Mouse (Mus musculus) lung, embryonic 16.5 days (tissue): ENCODE results near the gene Zcchc3. TPM values are rescaled to one million over a fixed set of nuclear protein-coding genes. Genes with fewer than 3 reads are reported as not detected.

Experiments
- ATAC-seq: fragments of 200-750 bp; cut with Nextera tagmentation; 2 replicates; pipeline ENCODE4 v1.8.0; 2017; ENCODE audit warnings: low read depth, mild to moderate bottlenecking, moderate library complexity
- H3K27ac ChIP-seq: fragments of 300-500 bp; sonication (generic); 2 replicates; pipeline ENCODE4 v1.5.1; 2014; ENCODE audit warnings: mild to moderate bottlenecking, control low read depth, low read length
- H3K27me3 ChIP-seq: fragments of 300-500 bp; sonication (generic); 2 replicates; pipeline ENCODE4 v1.6.1; 2014; ENCODE audit warnings: low read depth, low read length, mixed read lengths; ENCODE audit not compliant: control insufficient read depth, insufficient read depth
- H3K36me3 ChIP-seq: fragments of 300-500 bp; sonication (generic); 2 replicates; pipeline ENCODE4 v1.6.1; 2014; ENCODE audit warnings: low read length; ENCODE audit not compliant: control insufficient read depth, insufficient read depth
- H3K4me1 ChIP-seq: fragments of 300-500 bp; sonication (generic); replicated peaks from 2 replicates; pipeline ENCODE4 v1.6.1; 2014; ENCODE audit warnings: low read length, mixed read lengths; ENCODE audit not compliant: control insufficient read depth, insufficient read depth
- H3K4me2 ChIP-seq: fragments of 300-500 bp; sonication (generic); 2 replicates; pipeline ENCODE4 v1.6.1; 2014; ENCODE audit warnings: low read depth, low read length, control low read depth
- H3K4me3 ChIP-seq: fragments of 300-500 bp; sonication (generic); 2 replicates; pipeline ENCODE4 v1.5.1; 2014; ENCODE audit warnings: mild to moderate bottlenecking, low read length, control low read depth
- H3K9ac ChIP-seq: fragments of 300-500 bp; sonication (generic); 2 replicates; pipeline ENCODE4 v1.6.1; 2014; ENCODE audit warnings: low read length, control low read depth
- H3K9me3 ChIP-seq: fragments of 300-500 bp; sonication (generic); 2 replicates; pipeline ENCODE4 v1.6.1; 2016; ENCODE audit warnings: low read length; ENCODE audit not compliant: control insufficient read depth
- WGBS: fragments of 180-500 bp; shearing (Covaris S2); extraction: QIAGEN DNeasy Blood & Tissue Kit; methylation state at CpG from one replicate; pipeline ENCODE4 v1.1.7; 2014; 5-methylcytosine and 5-hydroxymethylcytosine counted together
- polyA plus RNA-seq: library from polyadenylated mRNA; unstranded; fragments of >200 nt; fragmentation: Nextera tagmentation; extraction: Ambion mirVana; gene quantifications from 2 replicates; pipeline ENCODE4 v1.2.1, GENCODE M21; 2015

The Zcchc3 gene
- polyA plus RNA-seq, result 22.2 and 25.9 TPM in 2 replicates

DNA sequence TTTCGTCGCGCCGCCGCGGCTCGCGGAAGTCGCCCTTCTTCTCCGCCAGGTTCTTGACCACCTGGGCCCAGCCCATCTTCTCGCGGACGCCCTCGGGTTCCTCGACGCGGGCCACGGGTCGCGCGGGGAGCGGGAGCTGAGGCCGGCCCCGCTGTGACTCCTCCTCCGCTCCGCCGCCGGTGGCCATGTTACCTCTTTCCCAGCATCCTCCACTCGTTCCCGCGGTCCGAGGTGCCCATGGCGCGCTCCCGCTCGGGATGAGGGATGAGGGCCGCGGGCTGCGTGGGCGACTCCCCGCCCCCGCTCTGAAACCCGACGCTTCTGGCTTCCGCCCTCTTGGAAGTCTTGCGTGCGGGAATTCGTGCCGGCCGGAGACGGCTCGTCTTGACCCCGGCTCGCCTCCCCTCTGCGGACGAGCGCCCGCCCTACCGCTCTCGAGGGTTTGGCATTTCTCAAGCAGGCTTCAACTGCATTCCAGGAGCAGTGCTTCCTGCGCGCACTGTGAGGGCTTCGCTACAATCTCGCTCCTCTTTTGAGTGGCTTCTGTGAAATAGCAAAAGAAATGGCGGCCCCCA is at the start of gene Zcchc3:
Zcchc3 (minus strand) TSS at position 437 of the 575 bp plus-strand sequence.
- H3K4me1 ChIP-seq, result peaks cover 26% of the 10 kb centered on the region
- no peaks in the 10 kb centered on the region for H3K36me3 ChIP-seq
- peak within 1 kb of the TSS; percentile 88 for H3K4me2 ChIP-seq
- peak within 1 kb of the TSS; percentile 100 for H3K27ac ChIP-seq
- H3K9me3 ChIP-seq, result peaks cover 6% of the 10 kb centered on the region; the same call in 1 of the 2 replicates
- peak within 1 kb of the TSS; percentile 100 for H3K9ac ChIP-seq
- peak within 1 kb of the TSS; percentile 68 for H3K4me3 ChIP-seq
- ATAC-seq, result peak; percentile 88
- under 1% methylated on average over 64 of the region's 65 CpGs for WGBS
- no peaks in the 10 kb centered on the region for H3K27me3 ChIP-seq

DNA sequence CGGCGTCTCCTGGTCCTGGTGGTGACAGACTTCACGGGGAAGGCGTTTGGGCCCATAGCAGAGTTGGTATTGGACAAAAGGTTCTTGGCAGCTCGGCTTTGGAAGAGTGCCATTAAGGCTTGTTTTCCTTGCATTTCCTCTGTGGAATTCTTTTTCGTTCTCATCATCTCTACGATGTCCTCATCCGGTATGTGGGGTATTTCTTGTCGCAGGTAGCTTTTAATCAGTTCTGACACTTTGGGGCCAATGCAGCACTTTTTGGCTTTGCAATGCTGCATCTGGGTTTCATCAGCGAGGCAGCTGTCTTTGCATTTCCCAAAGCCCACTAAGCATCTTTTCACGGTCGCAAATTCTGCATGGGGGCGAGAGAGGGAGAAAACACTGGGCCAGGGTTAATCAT is 44.4 kb upstream of the Zcchc3 start:
- no peak for ATAC-seq
- Histone ChIP-seq H3K27me3 (no peaks in the 10 kb centered on the region), H3K36me3 (no peaks in the 10 kb centered on the region), H3K4me2 (no peak overlapping the region), H3K9ac (no peak overlapping the region), H3K9me3 (no peaks in the 10 kb centered on the region), H3K4me1 (no peaks in the 10 kb centered on the region), H3K27ac (no peak overlapping the region), H3K4me3 (no peak overlapping the region)
- 40% methylated on average over 13 of the region's 13 CpGs for WGBS

GRCm38 (mm10) chr2:152452101-152452781 is 37.4 kb upstream of the Zcchc3 start:
- WGBS, result 53% methylated on average over 4 of the region's 4 CpGs
- no peaks in the 10 kb centered on the region for H3K9me3 ChIP-seq
- no peak overlapping the region for H3K27ac ChIP-seq
- H3K9ac ChIP-seq, result no peak overlapping the region
- no peak overlapping the region for H3K4me2 ChIP-seq
- no peaks in the 10 kb centered on the region for H3K27me3 ChIP-seq
- no peak overlapping the region for H3K4me3 ChIP-seq
- H3K36me3 ChIP-seq, result no peaks in the 10 kb centered on the region
- ATAC-seq, result 0 out of 2 replicates have a peak, but pooled peaks have one; percentile 34
- H3K4me1 ChIP-seq, result no peaks in the 10 kb centered on the region

DNA sequence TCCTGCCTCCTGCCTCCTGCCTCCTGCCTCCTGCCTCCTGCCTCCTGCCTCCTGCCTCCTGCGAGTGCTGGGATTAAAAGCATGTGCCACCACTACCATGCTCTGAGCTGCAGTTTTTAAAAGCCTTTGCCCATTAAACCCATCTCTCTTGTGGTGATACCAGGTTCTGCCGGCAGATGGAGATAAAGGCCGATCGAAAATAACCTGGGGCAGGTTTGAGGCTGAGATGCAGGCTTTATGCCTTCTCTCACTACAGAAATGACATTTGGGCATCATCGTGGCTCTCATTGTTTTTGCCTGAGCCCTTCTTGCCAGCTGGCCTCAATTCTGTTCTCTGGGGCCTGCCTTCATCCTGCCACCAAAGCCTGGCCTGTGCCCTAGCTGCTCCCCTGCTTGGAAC is 35.4 kb upstream of the Zcchc3 start:
- no peak overlapping the region for H3K4me2 ChIP-seq
- no peaks in the 10 kb centered on the region for H3K27me3 ChIP-seq
- no peaks in the 10 kb centered on the region for H3K4me1 ChIP-seq
- H3K9ac ChIP-seq, result no peak overlapping the region
- H3K27ac ChIP-seq, result no peak overlapping the region
- no peaks in the 10 kb centered on the region for H3K36me3 ChIP-seq
- no peak for ATAC-seq
- WGBS, result 3% methylated on average over 5 of the region's 5 CpGs
- no peaks in the 10 kb centered on the region for H3K9me3 ChIP-seq
- no peak overlapping the region for H3K4me3 ChIP-seq

- Histone ChIP-seq H3K36me3 (no peaks in the 10 kb centered on the region), H3K9me3 (no peaks in the 10 kb centered on the region), H3K4me3 (no peak overlapping the region), H3K4me2 (no peak overlapping the region), H3K27ac (no peak overlapping the region), H3K4me1 (no peaks in the 10 kb centered on the region), H3K9ac (no peak overlapping the region), H3K27me3 (no peaks in the 10 kb centered on the region)
- WGBS, result 17% methylated on average over 5 of the region's 5 CpGs
- no peak for ATAC-seq
Measured at GRCm38 (mm10) chr2:152447461-152447860, 32.6 kb upstream of the Zcchc3 start.

DNA sequence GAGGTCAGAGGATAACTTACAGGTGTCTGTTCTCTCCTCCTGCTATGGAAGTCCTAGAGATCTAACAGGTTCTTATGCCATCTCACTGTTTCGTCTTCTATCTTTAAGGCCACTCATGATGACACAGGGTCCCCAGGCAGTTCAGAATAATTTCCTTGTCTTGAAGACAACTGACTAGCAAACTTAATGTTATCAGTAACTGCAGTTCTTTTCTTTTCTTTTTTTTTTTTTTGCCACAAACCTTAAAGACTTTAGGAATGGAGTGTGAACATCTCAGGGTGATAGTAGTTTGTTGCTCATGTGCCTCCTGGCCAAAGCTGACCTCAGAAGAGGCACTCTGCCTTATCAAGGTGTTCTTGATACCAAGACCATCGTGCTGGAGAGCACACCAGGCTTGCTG is 31.8 kb upstream of the Zcchc3 start:
- WGBS, result 54% methylated on average over 2 of the region's 2 CpGs

DNA sequence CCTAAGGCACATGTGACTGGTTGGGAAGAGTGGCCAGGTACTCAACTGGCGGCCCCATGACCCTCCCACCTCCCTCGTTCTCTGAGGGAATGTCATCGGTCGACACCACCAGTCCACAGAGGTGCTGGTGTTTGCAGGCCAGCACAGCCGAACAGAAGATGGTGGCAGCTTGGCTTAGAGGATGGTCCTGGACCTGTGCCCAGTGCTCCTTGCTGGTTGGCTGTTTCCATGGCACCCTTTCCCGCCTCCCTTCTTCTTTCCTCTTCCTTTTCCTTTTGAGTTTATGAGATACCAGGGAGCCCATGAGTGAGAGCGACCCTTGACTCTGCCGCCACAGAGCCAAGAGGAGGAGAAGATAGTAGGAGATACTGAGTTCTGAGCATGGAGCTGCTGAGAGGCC is 28.5 kb upstream of the Zcchc3 start:
- 74% methylated on average over 8 of the region's 8 CpGs for WGBS
- H3K9me3 ChIP-seq, result no peaks in the 10 kb centered on the region
- H3K27me3 ChIP-seq, result no peaks in the 10 kb centered on the region
- no peak for ATAC-seq
- H3K36me3 ChIP-seq, result no peaks in the 10 kb centered on the region
- H3K4me3 ChIP-seq, result no peak overlapping the region
- no peak overlapping the region for H3K4me2 ChIP-seq
- no peak overlapping the region for H3K27ac ChIP-seq
- H3K4me1 ChIP-seq, result no peaks in the 10 kb centered on the region
- no peak overlapping the region for H3K9ac ChIP-seq

More for the DNA sequence above, 31.8 kb upstream of the Zcchc3 start:
- no peak for ATAC-seq
- H3K9me3 ChIP-seq, result no peaks in the 10 kb centered on the region
- no peak overlapping the region for H3K4me2 ChIP-seq
- no peak overlapping the region for H3K27ac ChIP-seq
- H3K4me3 ChIP-seq, result no peak overlapping the region
- no peaks in the 10 kb centered on the region for H3K4me1 ChIP-seq
- no peaks in the 10 kb centered on the region for H3K36me3 ChIP-seq
- H3K9ac ChIP-seq, result no peak overlapping the region
- no peaks in the 10 kb centered on the region for H3K27me3 ChIP-seq

DNA sequence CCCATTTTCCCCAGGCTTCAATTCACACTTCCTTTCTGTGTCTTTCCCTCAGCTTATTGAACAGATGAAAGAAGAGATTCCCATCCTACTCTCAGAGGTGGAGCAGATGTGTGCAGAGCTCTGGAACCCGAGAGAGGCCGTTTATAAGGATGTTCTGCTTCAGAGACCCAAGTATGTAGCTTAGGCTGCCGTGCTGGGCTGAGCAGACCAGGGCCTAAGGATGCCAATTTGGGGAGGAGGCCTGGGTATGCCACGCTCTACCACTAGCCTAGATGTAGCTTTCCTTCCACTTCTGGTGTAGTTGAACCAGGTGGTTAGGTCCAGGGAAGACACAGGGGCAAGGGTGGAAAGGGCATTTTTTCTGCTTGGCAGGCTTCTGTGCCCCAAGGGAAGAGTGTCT is 27.5 kb upstream of the Zcchc3 start:
- no peak for ATAC-seq
- Histone ChIP-seq H3K9ac (no peak overlapping the region), H3K27me3 (no peaks in the 10 kb centered on the region), H3K36me3 (no peaks in the 10 kb centered on the region), H3K27ac (no peak overlapping the region), H3K4me3 (no peak overlapping the region), H3K9me3 (no peaks in the 10 kb centered on the region), H3K4me2 (no peak overlapping the region), H3K4me1 (peaks cover under 1% of the 10 kb centered on the region; the same call in 1 of the 2 replicates)
- 65% methylated on average over 4 of the region's 4 CpGs for WGBS

- H3K4me2 ChIP-seq, result no peak overlapping the region
- 47% methylated on average over 2 of the region's 2 CpGs for WGBS
- no peak for ATAC-seq
- H3K9ac ChIP-seq, result no peak overlapping the region
- H3K9me3 ChIP-seq, result no peaks in the 10 kb centered on the region
- H3K4me3 ChIP-seq, result no peak overlapping the region
- H3K27me3 ChIP-seq, result no peaks in the 10 kb centered on the region
- no peaks in the 10 kb centered on the region for H3K36me3 ChIP-seq
- peak overlapping the region; percentile 15; the same call in 1 of the 2 replicates for H3K27ac ChIP-seq
- H3K4me1 ChIP-seq, result peaks cover 2% of the 10 kb centered on the region; the same call in 1 of the 2 replicates
Measured at GRCm38 (mm10) chr2:152439833-152440232, 25.0 kb upstream of the Zcchc3 start.
